Mouse (Mus musculus) liver, postnatal 0 days (tissue): ENCODE measurements around the gene Tmem88.

Source experiments
- CTCF ChIP-seq: sonication (generic); IDR thresholded peaks from 2 replicates; pipeline ENCODE4 v1.5.1; 2016; ENCODE audit warnings: antibody characterized with exemption, low read depth
- EP300 ChIP-seq: IDR thresholded peaks from 2 replicates; pipeline ENCODE4 v1.6.1; 2016; ENCODE audit warnings: antibody characterized with exemption, low read depth, mild to moderate bottlenecking

DNA sequence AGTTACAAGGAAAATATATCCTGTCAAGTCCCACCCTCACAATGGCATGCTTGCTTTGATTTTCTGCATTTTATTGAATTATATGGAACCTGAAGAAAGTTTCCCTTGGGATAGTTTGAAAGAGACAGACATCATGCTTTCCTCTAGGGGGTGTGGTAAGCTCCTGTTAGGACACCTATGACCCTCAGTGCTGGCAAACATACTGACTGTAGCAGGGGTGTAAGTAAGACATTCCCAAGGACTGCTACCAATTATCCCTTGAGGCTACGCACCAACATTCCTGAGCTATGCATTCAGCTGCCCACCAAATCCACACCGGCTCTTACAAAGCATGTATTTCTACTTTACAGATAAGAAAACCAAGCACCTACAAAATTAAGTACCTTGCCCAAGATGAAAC, 35.6 kb downstream of the Tmem88 start:
- peak; percentile 26; the same call in 1 of the 2 replicates for TF ChIP-seq CTCF
- no peak for TF ChIP-seq EP300
